Mouse (Mus musculus): Measurements from ENCODE around the gene Lyzl4. TPM values are rescaled to one million over a fixed set of nuclear protein-coding genes. Genes with fewer than 3 reads are reported as not detected.

The Lyzl4 gene
- polyA plus RNA-seq, 1 experiment from 2014 or later: 0.24 TPM

GRCm38 (mm10) chr9:121672311-121672710 lies 30.4 kb upstream of the Lyzl4 start:
- Histone ChIP-seq H3K27me3 (peaks cover 39% of the 10 kb centered on the region), H3K9ac (no peak overlapping the region), H3K36me3 (no peaks in the 10 kb centered on the region), H3K27ac (no peak overlapping the region), H3K4me2 (no peak overlapping the region), H3K9me3 (no peaks in the 10 kb centered on the region), H3K4me3 (no peak overlapping the region), H3K4me1 (peaks cover 28% of the 10 kb centered on the region)
- no peak for ATAC-seq (ENCODE audit: insufficient number of reproducible peaks, low FRiP score, low TSS enrichment, low read depth)
- 42% methylated on average over 5 of the region's 5 CpGs for WGBS

- Histone ChIP-seq H3K36me3 (no peaks in the 10 kb centered on the region), H3K4me2 (no peak overlapping the region), H3K27ac (no peak overlapping the region), H3K9ac (no peak overlapping the region), H3K9me3 (no peaks in the 10 kb centered on the region), H3K4me3 (no peak overlapping the region), H3K27me3 (peaks cover 44% of the 10 kb centered on the region), H3K4me1 (peaks cover 32% of the 10 kb centered on the region)
- 28% methylated on average over 7 of the region's 7 CpGs for WGBS
- no peak for ATAC-seq (ENCODE audit: insufficient number of reproducible peaks, low FRiP score, low TSS enrichment, low read depth)
Measured at GRCm38 (mm10) chr9:121671300-121671699, 29.4 kb upstream of the Lyzl4 start.

GRCm38 (mm10) chr9:121669348-121669791 lies 27.5 kb upstream of the Lyzl4 start:
- no peaks in the 10 kb centered on the region for H3K9me3 ChIP-seq
- 0 out of 2 replicates have a peak overlapping the region, but pooled peaks have one; percentile 24 for H3K9ac ChIP-seq
- peak overlapping the region; percentile 34 for H3K4me3 ChIP-seq
- peaks cover 32% of the 10 kb centered on the region for H3K4me1 ChIP-seq
- H3K36me3 ChIP-seq: no peaks in the 10 kb centered on the region
- peak; percentile 11; the same call in 1 of the 2 replicates for ATAC-seq (ENCODE audit: insufficient number of reproducible peaks, low FRiP score, low TSS enrichment, low read depth)
- under 1% methylated on average over 28 of the region's 28 CpGs for WGBS
- H3K27me3 ChIP-seq: peaks cover 44% of the 10 kb centered on the region
- no peak overlapping the region for H3K27ac ChIP-seq
- H3K4me2 ChIP-seq: peak overlapping the region; percentile 79

GRCm38 (mm10) chr9:121667822-121668221 lies 25.9 kb upstream of the Lyzl4 start:
- no peak overlapping the region for H3K27ac ChIP-seq
- H3K27me3 ChIP-seq: peaks cover 44% of the 10 kb centered on the region
- H3K9ac ChIP-seq: no peak overlapping the region
- no peak overlapping the region for H3K4me2 ChIP-seq
- H3K4me1 ChIP-seq: peaks cover 26% of the 10 kb centered on the region
- H3K36me3 ChIP-seq: no peaks in the 10 kb centered on the region
- H3K4me3 ChIP-seq: no peak overlapping the region
- ATAC-seq (ENCODE audit: insufficient number of reproducible peaks, low FRiP score, low TSS enrichment, low read depth): no peak
- 86% methylated on average over 11 of the region's 11 CpGs for WGBS
- no peaks in the 10 kb centered on the region for H3K9me3 ChIP-seq

GRCm38 (mm10) chr9:121666957-121667630 lies 25.2 kb upstream of the Lyzl4 start:
- H3K4me2 ChIP-seq: no peak overlapping the region
- H3K4me3 ChIP-seq: no peak overlapping the region
- peaks cover 44% of the 10 kb centered on the region for H3K27me3 ChIP-seq
- no peak overlapping the region for H3K27ac ChIP-seq
- H3K9me3 ChIP-seq: no peaks in the 10 kb centered on the region
- peaks cover 21% of the 10 kb centered on the region for H3K4me1 ChIP-seq
- no peaks in the 10 kb centered on the region for H3K36me3 ChIP-seq
- no peak for ATAC-seq (ENCODE audit: insufficient number of reproducible peaks, low FRiP score, low TSS enrichment, low read depth)
- no peak overlapping the region for H3K9ac ChIP-seq
- 61% methylated on average over 16 of the region's 16 CpGs for WGBS

GRCm38 (mm10) chr9:121664104-121664503 lies 22.2 kb upstream of the Lyzl4 start:
- no peak overlapping the region for H3K9ac ChIP-seq
- H3K36me3 ChIP-seq: no peaks in the 10 kb centered on the region
- no peaks in the 10 kb centered on the region for H3K9me3 ChIP-seq
- 64% methylated on average over 5 of the region's 5 CpGs for WGBS
- H3K27me3 ChIP-seq: peaks cover 23% of the 10 kb centered on the region
- H3K4me3 ChIP-seq: no peak overlapping the region
- no peak overlapping the region for H3K4me2 ChIP-seq
- no peak for ATAC-seq (ENCODE audit: insufficient number of reproducible peaks, low FRiP score, low TSS enrichment, low read depth)
- peaks cover 12% of the 10 kb centered on the region for H3K4me1 ChIP-seq
- no peak overlapping the region for H3K27ac ChIP-seq

- peaks cover 17% of the 10 kb centered on the region for H3K27me3 ChIP-seq
- WGBS: 76% methylated on average over 6 of the region's 6 CpGs
- H3K9ac ChIP-seq: no peak overlapping the region
- no peak overlapping the region for H3K4me3 ChIP-seq
- no peaks in the 10 kb centered on the region for H3K36me3 ChIP-seq
- H3K4me1 ChIP-seq: peaks cover 9% of the 10 kb centered on the region; the same call in 1 of the 2 replicates
- no peak for ATAC-seq (ENCODE audit: insufficient number of reproducible peaks, low FRiP score, low TSS enrichment, low read depth)
- no peak overlapping the region for H3K27ac ChIP-seq
- H3K9me3 ChIP-seq: no peaks in the 10 kb centered on the region
- H3K4me2 ChIP-seq: no peak overlapping the region
Measured at GRCm38 (mm10) chr9:121663467-121663866, 21.6 kb upstream of the Lyzl4 start.

GRCm38 (mm10) chr9:121659791-121660190 lies 17.9 kb upstream of the Lyzl4 start:
- Histone ChIP-seq H3K9me3 (no peaks in the 10 kb centered on the region), H3K36me3 (no peaks in the 10 kb centered on the region), H3K9ac (no peak overlapping the region), H3K27ac (no peak overlapping the region), H3K27me3 (peaks cover 2% of the 10 kb centered on the region), H3K4me2 (no peak overlapping the region), H3K4me3 (no peak overlapping the region), H3K4me1 (peaks cover 10% of the 10 kb centered on the region; the same call in 1 of the 2 replicates)
- WGBS: 72% methylated on average over 7 of the region's 7 CpGs
- ATAC-seq (ENCODE audit: insufficient number of reproducible peaks, low FRiP score, low TSS enrichment, low read depth): no peak

- Histone ChIP-seq H3K4me3 (no peak overlapping the region), H3K9me3 (no peaks in the 10 kb centered on the region), H3K36me3 (no peaks in the 10 kb centered on the region), H3K4me2 (no peak overlapping the region), H3K4me1 (peaks cover 10% of the 10 kb centered on the region; the same call in 1 of the 2 replicates), H3K27ac (no peak overlapping the region), H3K27me3 (peaks cover 2% of the 10 kb centered on the region; the same call in 1 of the 2 replicates), H3K9ac (no peak overlapping the region)
- WGBS: 85% methylated on average over 7 of the region's 7 CpGs
- no peak for ATAC-seq (ENCODE audit: insufficient number of reproducible peaks, low FRiP score, low TSS enrichment, low read depth)
Measured at GRCm38 (mm10) chr9:121658248-121658647, 16.4 kb upstream of the Lyzl4 start.

GRCm38 (mm10) chr9:121657143-121657542 lies 15.2 kb upstream of the Lyzl4 start:
- WGBS: 24% methylated on average over 13 of the region's 13 CpGs
- Histone ChIP-seq H3K4me3 (no peak overlapping the region), H3K27ac (no peak overlapping the region), H3K36me3 (no peaks in the 10 kb centered on the region), H3K27me3 (peaks cover 2% of the 10 kb centered on the region; the same call in 1 of the 2 replicates), H3K9ac (no peak overlapping the region), H3K9me3 (no peaks in the 10 kb centered on the region), H3K4me1 (peaks cover 10% of the 10 kb centered on the region; the same call in 1 of the 2 replicates), H3K4me2 (no peak overlapping the region)
- ATAC-seq (ENCODE audit: insufficient number of reproducible peaks, low FRiP score, low TSS enrichment, low read depth): no peak

GRCm38 (mm10) chr9:121656322-121656721 lies 14.4 kb upstream of the Lyzl4 start:
- Histone ChIP-seq H3K4me1 (peaks cover 13% of the 10 kb centered on the region; the same call in 1 of the 2 replicates), H3K36me3 (no peaks in the 10 kb centered on the region), H3K9me3 (no peaks in the 10 kb centered on the region), H3K4me2 (no peak overlapping the region), H3K9ac (no peak overlapping the region), H3K27me3 (peaks cover 2% of the 10 kb centered on the region; the same call in 1 of the 2 replicates), H3K4me3 (no peak overlapping the region), H3K27ac (no peak overlapping the region)
- no peak for ATAC-seq (ENCODE audit: insufficient number of reproducible peaks, low FRiP score, low TSS enrichment, low read depth)
- WGBS: 75% methylated on average over 5 of the region's 5 CpGs

- no peak overlapping the region for H3K4me2 ChIP-seq
Measured at GRCm38 (mm10) chr9:121653668-121654067, 11.8 kb upstream of the Lyzl4 start.

More at GRCm38 (mm10) chr9:121653668-121654067, 11.8 kb upstream of the Lyzl4 start:
- Histone ChIP-seq H3K9ac (no peak overlapping the region), H3K36me3 (no peaks in the 10 kb centered on the region), H3K4me1 (peaks cover 14% of the 10 kb centered on the region; the same call in 1 of the 2 replicates), H3K27ac (no peak overlapping the region), H3K9me3 (no peaks in the 10 kb centered on the region), H3K4me3 (no peak overlapping the region), H3K27me3 (peaks cover 2% of the 10 kb centered on the region; the same call in 1 of the 2 replicates)
- 83% methylated on average over 10 of the region's 10 CpGs for WGBS
- no peak for ATAC-seq (ENCODE audit: insufficient number of reproducible peaks, low FRiP score, low TSS enrichment, low read depth)

All from limb, embryonic 15.5 days (tissue).